Mouse (Mus musculus) MEL (cell line): Measurements from ENCODE around the gene Pet100. TPM values are rescaled to one million over a fixed set of nuclear protein-coding genes. Genes with fewer than 3 reads are reported as not detected.

Source experiments
- DNase-seq: peaks from one replicate; pipeline ENCODE4 v3.0.0; 2011; ENCODE audit warnings: low read depth, low spot score
- H3K27ac ChIP-seq: 2 replicates; pipeline ENCODE4 v1.5.1; 2012; ENCODE audit warnings: low read depth, mild to moderate bottlenecking, control low read depth, low read length, moderate library complexity; ENCODE audit not compliant: control insufficient read depth
- H3K27me3 ChIP-seq, 2 experiments: fragments of 150-350 bp in 1 of 2; sonication (generic) in 1 of 2; 2 replicates each; pipeline ENCODE4 v1.6.1; 2012; ENCODE audit warnings: low read length in 2 of 2, mild to moderate bottlenecking in 2 of 2, improper control_type of control experiment in 1 of 2, moderate library complexity in 1 of 2; ENCODE audit not compliant: insufficient read depth in 2 of 2, control insufficient read depth in 1 of 2
- H3K36me3 ChIP-seq, 2 experiments: 2 replicates each; pipeline ENCODE4 v1.6.1; 2012 to 2014; ENCODE audit warnings: low read length in 2 of 2, improper control_type of control experiment in 1 of 2, inconsistent platforms in 1 of 2, mild to moderate bottlenecking in 1 of 2; ENCODE audit not compliant: insufficient read depth in 2 of 2, control insufficient read depth in 1 of 2
- H3K4me1 ChIP-seq, 2 experiments: fragments of 150-350 bp in 1 of 2; sonication (generic) in 1 of 2; 2 replicates each; pipeline ENCODE4 v1.6.1; 2012; ENCODE audit warnings: low read length in 2 of 2, improper control_type of control experiment in 1 of 2, mild to moderate bottlenecking in 1 of 2; ENCODE audit not compliant: insufficient read depth in 2 of 2, control insufficient read depth in 1 of 2
- H3K4me3 ChIP-seq, 2 experiments: fragments of 150-350 bp in 1 of 2; sonication (generic) in 1 of 2; 2 replicates each; pipeline ENCODE4 v1.5.1; 2012; ENCODE audit warnings: low read depth in 2 of 2, low read length in 2 of 2, mild to moderate bottlenecking in 2 of 2, moderate library complexity in 2 of 2, control low read depth in 1 of 2, improper control_type of control experiment in 1 of 2; ENCODE audit not compliant: control insufficient read depth in 1 of 2, insufficient read depth in 1 of 2
- H3K79me2 ChIP-seq: 2 replicates; pipeline ENCODE4 v1.6.1; 2012; ENCODE audit warnings: mild to moderate bottlenecking, low read length, moderate library complexity; ENCODE audit not compliant: control insufficient read depth, poor library complexity, insufficient read depth
- H3K9ac ChIP-seq: 2 replicates; pipeline ENCODE4 v1.6.1; 2012; ENCODE audit warnings: low read depth, mild to moderate bottlenecking, control low read depth, low read length, moderate library complexity; ENCODE audit not compliant: control insufficient read depth, poor library complexity, severe bottlenecking
- H3K9me3 ChIP-seq: fragments of 150-350 bp; sonication (generic); replicated peaks from 2 replicates; pipeline ENCODE4 v1.6.1; 2012; ENCODE audit warnings: mild to moderate bottlenecking, low read length, improper control_type of control experiment, moderate library complexity; ENCODE audit not compliant: insufficient read depth
- BHLHE40 ChIP-seq: IDR thresholded peaks from 2 replicates; pipeline ENCODE4 v1.6.1; 2012; ENCODE audit warnings: low read depth, mild to moderate bottlenecking, inconsistent platforms, low read length, improper control_type of control experiment, borderline replicate concordance
- ELF1 ChIP-seq: IDR thresholded peaks from 2 replicates; pipeline ENCODE4 v1.6.1; 2014; ENCODE audit warnings: low read depth, mild to moderate bottlenecking, inconsistent platforms, low read length, improper control_type of control experiment, moderate library complexity
- EP300 ChIP-seq, 2 experiments: IDR thresholded peaks; 2 replicates each; pipeline ENCODE4 v1.6.1; 2011; ENCODE audit warnings: improper control_type of control experiment in 2 of 2, low read length in 2 of 2, low read depth in 1 of 2, mild to moderate bottlenecking in 1 of 2
- HCFC1 ChIP-seq: IDR thresholded peaks from 2 replicates; pipeline ENCODE4 v1.6.1; 2012; ENCODE audit warnings: low read depth, mild to moderate bottlenecking, inconsistent platforms, low read length, improper control_type of control experiment, moderate library complexity
- JUND ChIP-seq: IDR thresholded peaks from 2 replicates; pipeline ENCODE4 v1.6.1; 2011; ENCODE audit warnings: low read depth, mild to moderate bottlenecking, improper control_type of control experiment, low read length
- KAT2A ChIP-seq: conservative IDR thresholded peaks from 2 replicates; pipeline ENCODE4 v1.6.1; 2012; ENCODE audit warnings: low read depth, low read length, improper control_type of control experiment, inconsistent platforms
- MAFK ChIP-seq: IDR thresholded peaks from 2 replicates; pipeline ENCODE4 v1.6.1; 2011; ENCODE audit warnings: low read depth, mild to moderate bottlenecking, low read length, improper control_type of control experiment, borderline replicate concordance
- MAZ ChIP-seq: IDR thresholded peaks from 2 replicates; pipeline ENCODE4 v1.6.1; 2012; ENCODE audit warnings: low read depth, mild to moderate bottlenecking, inconsistent platforms, low read length, improper control_type of control experiment
- MEF2A ChIP-seq: IDR thresholded peaks from 2 replicates; pipeline ENCODE4 v1.6.1; 2014; ENCODE audit warnings: low read depth, mild to moderate bottlenecking, inconsistent platforms, low read length, improper control_type of control experiment; ENCODE audit not compliant: poor library complexity, insufficient replicate concordance, severe bottlenecking; ENCODE audit errors: extremely low read depth
- MXI1 ChIP-seq: IDR thresholded peaks from 2 replicates; pipeline ENCODE4 v1.6.1; 2011; ENCODE audit warnings: mild to moderate bottlenecking, low read depth, low read length, improper control_type of control experiment
- MYB ChIP-seq: IDR thresholded peaks from 2 replicates; pipeline ENCODE4 v1.6.1; 2011; ENCODE audit warnings: mild to moderate bottlenecking, low read depth, low read length, improper control_type of control experiment
- MYC ChIP-seq: IDR thresholded peaks from 2 replicates; pipeline ENCODE4 v1.6.1; 2011; ENCODE audit warnings: low read depth, mild to moderate bottlenecking, low read length, improper control_type of control experiment, moderate library complexity
- NRF1 ChIP-seq: IDR thresholded peaks from 2 replicates; pipeline ENCODE4 v1.6.1; 2014; ENCODE audit warnings: low read depth, mild to moderate bottlenecking, inconsistent platforms, low read length, improper control_type of control experiment, moderate library complexity; ENCODE audit not compliant: poor library complexity, insufficient read depth, severe bottlenecking
- POLR2AphosphoS2 ChIP-seq: IDR thresholded peaks from 2 replicates; pipeline ENCODE4 v1.6.1; 2011; ENCODE audit warnings: low read length, improper control_type of control experiment
- POLR2AphosphoS5 ChIP-seq: IDR thresholded peaks from 2 replicates; pipeline ENCODE4 v1.6.1; 2012; ENCODE audit warnings: low read depth, borderline replicate concordance, mild to moderate bottlenecking, inconsistent platforms, low read length, moderate library complexity, mixed read lengths
- SMC3 ChIP-seq: IDR thresholded peaks from 2 replicates; pipeline ENCODE4 v1.6.1; 2011; ENCODE audit warnings: low read depth, low read length, improper control_type of control experiment
- TAL1 ChIP-seq: IDR thresholded peaks from 2 replicates; pipeline ENCODE4 v1.6.1; 2012; ENCODE audit warnings: mild to moderate bottlenecking, inconsistent platforms, low read length, moderate library complexity, mixed read lengths
- TBP ChIP-seq: IDR thresholded peaks from 2 replicates; pipeline ENCODE4 v1.8.0; 2011; ENCODE audit warnings: low read depth, low read length, improper control_type of control experiment
- TCF12 ChIP-seq: IDR thresholded peaks from 2 replicates; pipeline ENCODE4 v1.6.1; 2014; ENCODE audit warnings: low read depth, mild to moderate bottlenecking, inconsistent platforms, low read length, improper control_type of control experiment, moderate library complexity
- USF2 ChIP-seq, 2 experiments: IDR thresholded peaks; 2 replicates each; pipeline ENCODE4 v1.6.1; 2011 to 2012; ENCODE audit warnings: improper control_type of control experiment in 2 of 2, low read length in 2 of 2, borderline replicate concordance in 1 of 2, inconsistent platforms in 1 of 2, low read depth in 1 of 2, mild to moderate bottlenecking in 1 of 2; ENCODE audit not compliant: insufficient read depth in 1 of 2
- ZC3H11A ChIP-seq: IDR thresholded peaks from 2 replicates; pipeline ENCODE4 v1.6.1; 2012; ENCODE audit warnings: low read depth, mild to moderate bottlenecking, inconsistent platforms, low read length, improper control_type of control experiment
- ZKSCAN1 ChIP-seq: IDR thresholded peaks from 2 replicates; pipeline ENCODE4 v1.6.1; 2012; ENCODE audit warnings: low read depth, mild to moderate bottlenecking, inconsistent platforms, low read length, improper control_type of control experiment, moderate library complexity
- polyA plus RNA-seq, 2 experiments: library from polyadenylated mRNA; stranded (reverse) in 1 of 2; unstranded in 1 of 2; fragments of >175 nt in 1 of 2; fragments of >200 nt in 1 of 2; gene quantifications; 2 replicates each; pipeline versions ENCODE4 v1.2.1 to v1.2.4; 2012; ENCODE audit warnings: low replicate concordance in 2 of 2, low read depth in 1 of 2; ENCODE audit not compliant: insufficient read length in 2 of 2, insufficient read depth in 1 of 2, missing spikeins in 1 of 2
- total RNA-seq: library from RNA; depleted of rRNA; stranded (reverse); fragments of 300-350 nt; gene quantifications from 2 replicates; pipeline ENCODE4 v1.2.3, GENCODE M21; 2012

Gene Pet100
- total and polyA plus RNA-seq, 3 experiments: 58.7 to 64.2 TPM; not detected in 1

DNA sequence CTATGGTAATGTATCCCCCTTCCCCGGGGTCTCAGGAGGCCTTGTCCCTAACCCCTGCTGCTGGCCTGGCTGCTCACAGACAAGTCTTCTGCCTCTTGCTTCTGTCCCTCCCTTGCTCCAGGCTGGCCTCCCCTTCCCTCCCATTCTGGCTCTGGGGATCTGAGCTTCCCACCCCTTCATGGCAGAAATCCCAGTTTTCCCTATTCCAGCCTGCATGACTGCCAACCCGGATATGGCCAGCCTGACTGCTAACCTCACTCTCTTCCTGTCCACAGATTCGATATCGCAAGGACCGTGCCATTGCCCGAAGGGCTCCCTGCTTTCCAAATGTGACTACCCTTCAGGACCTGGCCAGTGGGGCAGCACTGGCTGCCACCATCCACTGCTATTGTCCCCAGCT is 20.9 kb upstream of the Pet100 start:
- Histone ChIP-seq H3K4me3 (no peak overlapping the region), H3K4me1 (no peaks in the 10 kb centered on the region), H3K79me2 (no peaks in the 10 kb centered on the region), H3K9me3 (no peaks in the 10 kb centered on the region)
- TF ChIP-seq BHLHE40 (no peak), POLR2AphosphoS5 (no peak), MEF2A (no peak), MAFK (no peak), ZC3H11A (no peak), TCF12 (no peak), HCFC1 (no peak), SMC3 (no peak), MYB (no peak), TAL1 (no peak), NRF1 (no peak), ELF1 (no peak)
- TF ChIP-seq, all 39 proteins: peak for 0
- DNase-seq: no peak
- Histone ChIP-seq H3K36me3 (no peaks in the 10 kb centered on the region), H3K9ac (no peak overlapping the region), H3K27me3 (no peaks in the 10 kb centered on the region), H3K27ac (no peak overlapping the region)

DNA sequence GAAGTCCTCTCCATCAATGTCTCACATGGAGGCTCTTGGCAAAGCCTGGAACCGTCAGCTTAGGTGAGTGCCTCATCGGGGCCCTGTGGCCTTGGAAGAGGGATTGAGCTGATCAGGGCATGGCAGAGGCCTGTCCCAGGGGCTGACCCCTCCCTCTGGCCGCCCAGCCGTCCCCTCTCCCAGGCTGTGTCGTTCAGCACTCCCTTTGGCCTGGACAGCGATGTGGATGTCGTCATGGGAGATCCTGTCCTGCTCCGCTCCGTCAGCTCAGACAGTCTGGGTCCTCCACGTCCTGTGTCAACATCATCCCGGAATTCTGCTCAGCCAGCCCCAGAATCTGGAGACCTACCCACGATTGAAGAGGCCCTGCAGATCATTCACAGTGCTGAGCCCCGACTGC is 17.9 kb upstream of the Pet100 start:
- no peaks in the 10 kb centered on the region for H3K9me3 ChIP-seq
- no peak for DNase-seq
- H3K4me1 ChIP-seq: peaks cover 0 to 11% of the 10 kb centered on the region in 2 experiments; a peak in 2 of 4 replicates
- TF ChIP-seq NRF1: no peak
- no peak for TF ChIP-seq USF2 (IDR thresholded peaks at IDR 0.05; ENCODE audit: borderline replicate concordance in 1 of 2, insufficient read depth in 1 of 2, low read depth in 1 of 2, low read length in 2 of 2)
- TF ChIP-seq JUND: no peak
- TF ChIP-seq TCF12: no peak
- TF ChIP-seq ZKSCAN1: no peak
- no peak for TF ChIP-seq TBP
- TF ChIP-seq MAZ: no peak
- TF ChIP-seq POLR2AphosphoS2: no peak
- no peak for TF ChIP-seq MXI1
- TF ChIP-seq KAT2A: no peak
- no peak for TF ChIP-seq MYC
- TF ChIP-seq EP300 (IDR thresholded peaks at IDR 0.05; ENCODE audit: low read depth in 1 of 2, low read length in 2 of 2): no peak
- no peaks in the 10 kb centered on the region for H3K79me2 ChIP-seq
- no peak overlapping the region for H3K4me3 ChIP-seq
- peaks cover 0 to 8% of the 10 kb centered on the region in 2 experiments; a peak in 3 of 4 replicates for H3K36me3 ChIP-seq
- H3K27ac ChIP-seq: no peak overlapping the region
- H3K27me3 ChIP-seq: no peaks in the 10 kb centered on the region
- no peak overlapping the region for H3K9ac ChIP-seq
